Mouse (Mus musculus) small intestine, adult 10 weeks (tissue): ENCODE measurements around the gene Opn3. TPM values are rescaled to one million over a fixed set of nuclear protein-coding genes. Genes with fewer than 3 reads are reported as not detected.

Experiments
- polyA plus RNA-seq: library from polyadenylated mRNA; stranded (reverse); fragments of 350-450 nt; fragmentation: Illumina TruSeq; extraction: RNeasy Lipid Tissue Mini Kit (QIAGEN cat#74804); gene quantifications from one replicate; pipeline ENCODE4 v1.2.3, GENCODE M21; 2014; ENCODE audit warnings: low replicate concordance

The Opn3 gene
- 5.5 TPM for polyA plus RNA-seq

DNA sequence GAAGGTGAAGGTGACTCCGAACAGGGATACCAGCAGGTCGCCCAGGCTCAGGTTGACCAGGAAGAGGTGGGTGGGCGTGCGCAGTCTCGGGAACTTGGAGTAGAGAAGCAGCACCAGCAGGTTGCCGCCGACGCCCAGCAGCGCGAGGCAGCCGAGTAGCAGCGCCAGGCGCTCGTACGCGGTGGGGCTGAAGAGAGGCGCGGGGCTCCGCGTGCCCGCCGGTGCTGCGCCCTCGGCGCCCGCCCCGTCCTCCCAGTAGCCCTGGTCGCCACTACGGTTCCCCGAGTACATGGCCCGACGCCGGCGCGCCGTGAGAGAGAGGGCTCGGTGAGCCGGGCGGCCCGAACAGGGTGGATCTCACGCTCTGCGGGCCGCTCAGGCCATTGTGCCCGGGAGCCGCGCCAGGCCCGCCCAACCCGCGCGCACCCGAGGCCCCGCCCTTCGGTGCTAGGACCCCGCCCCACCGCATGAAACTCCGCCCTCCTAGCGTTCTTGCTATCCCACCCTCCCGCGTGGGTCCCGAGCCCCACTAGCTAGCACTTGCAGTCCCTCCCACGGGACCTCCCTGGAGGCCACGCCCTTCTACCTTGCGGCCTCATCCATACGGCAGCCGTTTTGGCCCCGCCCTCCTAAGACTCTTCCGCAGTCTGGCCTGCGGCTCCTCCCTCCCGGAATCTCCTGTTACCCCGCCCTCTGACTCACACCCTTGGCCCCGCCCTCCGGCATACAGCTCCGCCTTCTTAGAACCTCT lies at the start of gene Opn3, which contains the start of gene Chml:
Opn3 (minus strand) TSS at position 531 of the 751 bp plus-strand sequence.
Chml (minus strand) TSS at position 656 of the 751 bp plus-strand sequence.

DNA sequence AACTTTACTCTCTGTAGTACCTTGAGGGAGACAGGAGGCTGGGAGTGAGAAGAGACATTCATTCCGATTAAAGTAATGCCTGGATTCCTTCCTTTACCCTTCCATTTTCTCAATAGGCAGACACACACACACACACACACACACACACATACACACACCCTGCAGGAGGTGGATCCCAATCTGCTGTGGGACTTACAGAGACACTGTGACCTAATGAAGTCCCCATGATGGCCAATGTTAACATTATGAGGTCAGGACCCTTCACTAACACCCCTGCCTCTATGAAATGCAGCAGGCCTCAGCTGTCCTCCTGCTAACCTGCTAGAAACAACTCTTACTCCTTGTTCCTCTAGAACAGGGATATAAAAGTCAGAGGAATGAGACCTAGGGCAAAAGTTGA lies 5.7 kb upstream of the Opn3 start, which contains the start of gene Wdr64:
Wdr64 (plus strand) TSS at position 301 of the 400 bp plus-strand sequence.

GRCm38 (mm10) chr1:175625257-175625879 lies 67.2 kb downstream of the Opn3 start, which contains the start of gene Fh1:
Gene Fh1, minus strand, starts transcription at chr1:175625635.

DNA sequence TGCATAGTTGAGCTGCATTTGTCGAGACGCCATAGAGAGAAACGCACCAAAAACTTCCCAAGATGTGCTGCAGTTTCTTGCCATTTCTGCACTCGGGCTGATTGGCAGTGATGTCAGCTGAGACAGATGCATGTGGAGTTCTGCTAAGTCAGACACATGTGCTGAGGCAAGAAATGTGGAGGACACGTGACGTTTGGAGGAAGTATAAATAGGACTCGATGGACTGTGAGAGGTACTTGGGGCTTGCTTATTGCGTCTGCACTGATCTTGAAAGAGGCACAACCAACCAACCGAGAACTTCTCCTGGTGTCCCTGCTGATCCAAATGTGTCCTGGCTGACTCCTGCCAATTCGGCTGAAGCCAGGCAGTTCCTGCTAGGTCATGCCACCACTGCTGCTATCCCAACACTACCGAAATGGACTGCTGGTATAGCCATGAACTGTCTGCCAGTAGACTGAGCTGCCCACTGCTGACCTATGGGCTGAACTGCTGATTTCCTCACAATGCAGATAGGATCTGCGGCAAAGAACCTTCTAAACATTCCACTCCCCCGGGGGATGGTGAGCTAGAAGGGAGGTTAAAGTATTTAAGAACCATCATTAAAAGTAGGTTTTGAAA lies 72.7 kb downstream of the Opn3 start, which contains the start of gene Kmo:
Kmo (plus strand) TSS at position 568 of the 618 bp plus-strand sequence.

Other genes starting within 250 kb of the Opn3 start
- 1.1 TPM for gene Rgs7, start 200.3 kb downstream of the Opn3 start, polyA plus RNA-seq
- 6.6 TPM for gene Kmo, start 72.4 kb downstream of the Opn3 start, polyA plus RNA-seq
- gene Fh1, start 67.1 kb downstream of the Opn3 start, polyA plus RNA-seq, result 226 TPM
- gene Chml, start 125 bp upstream of the Opn3 start, polyA plus RNA-seq, result 38.4 TPM
- gene Wdr64, start 5.8 kb upstream of the Opn3 start, polyA plus RNA-seq, result not detected
- gene Exo1, start 187.8 kb upstream of the Opn3 start, polyA plus RNA-seq, result 3.8 TPM
- gene Gm38100, start 227.6 kb upstream of the Opn3 start, polyA plus RNA-seq, result not detected